Mouse (Mus musculus) gastrocnemius, postnatal 4 days (tissue): ENCODE data around the gene Ivl. TPM values are rescaled to one million over a fixed set of nuclear protein-coding genes. Genes with fewer than 3 reads are reported as not detected.

Experiments
- DNase-seq, 2 experiments: peaks; one replicate each; pipeline ENCODE4 v3.0.0; 2021 to 2022; ENCODE audit warnings: low spot score in 2 of 2, mixed read lengths in 2 of 2
- long read RNA-seq, 2 experiments: library from polyadenylated mRNA; stranded (forward); transcript quantifications; one replicate each; pipeline ENCODE4 v2.0.0; 2021
- total RNA-seq, 2 experiments: library from RNA; stranded (reverse); gene quantifications; 2 replicates each; pipeline ENCODE4 v1.2.3; 2021

Gene Ivl
- not detected for total RNA-seq
- long read RNA-seq, experiment 1, partial matches to known transcripts, result 0 of 2 reads
- long read RNA-seq, experiment 1, other reads (novel, unspliced or antisense), result 1 of 2 reads
- long read RNA-seq, experiment 2, result 0 reads

DNA sequence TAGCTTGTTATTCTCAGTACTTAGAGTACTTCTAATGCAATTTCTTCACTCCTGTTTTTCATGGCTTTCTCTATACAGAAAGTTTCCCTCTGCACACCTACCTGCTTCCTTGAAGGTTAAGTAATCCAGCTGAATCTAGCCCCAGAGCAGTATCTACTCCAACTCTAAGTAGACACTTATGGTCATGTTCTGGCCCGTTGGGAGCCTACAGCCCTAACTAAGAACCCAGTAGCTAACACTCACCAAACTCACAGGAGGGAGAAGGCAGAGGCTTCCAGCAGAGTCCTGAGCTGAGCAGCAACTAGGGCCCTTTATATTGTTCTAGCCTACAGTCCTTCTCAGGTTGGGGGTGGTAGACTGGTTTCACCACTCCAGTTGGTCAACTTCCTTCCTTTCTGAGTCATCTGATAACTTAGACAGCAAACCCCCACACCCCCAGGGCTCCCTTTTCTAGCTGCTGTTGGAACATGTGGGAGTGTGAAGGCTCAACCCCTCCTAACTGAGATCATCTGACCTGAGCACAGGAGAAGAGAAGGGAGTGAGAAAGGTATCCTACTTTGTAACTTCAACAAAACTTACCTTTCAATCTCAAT lies at the start of gene Ivl:
Gene Ivl (minus strand): TSS at position 287 of the 593 bp plus-strand sequence.
- no peak for DNase-seq

GRCm38 (mm10) chr3:92621560-92621959 lies 48.0 kb upstream of the Ivl start, which contains the start of gene Lce6a:
Gene Lce6a (minus strand): TSS chr3:92621660.
- no peak for DNase-seq

GRCm38 (mm10) chr3:92609804-92610203 lies 36.3 kb upstream of the Ivl start:
- DNase-seq, result no peak

DNA sequence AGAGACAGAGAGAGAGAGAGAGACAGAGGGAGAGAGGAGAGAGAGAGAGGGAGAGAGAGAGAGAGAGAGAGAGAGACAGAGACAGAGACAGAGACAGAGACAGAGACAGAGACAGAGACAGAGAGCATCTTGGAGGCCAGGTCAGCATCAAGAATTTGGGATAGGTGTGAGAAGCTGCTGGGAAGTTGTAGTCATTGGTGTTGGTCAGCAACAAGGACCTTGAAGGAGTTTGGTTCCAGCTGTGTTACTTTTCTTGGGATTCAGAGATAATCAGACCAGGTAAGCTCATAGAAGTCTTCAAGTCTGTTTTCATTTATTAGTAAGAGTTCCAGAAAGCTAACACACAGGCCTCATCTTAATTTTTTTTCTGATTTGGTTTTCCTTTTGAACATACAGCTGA lies 33.9 kb upstream of the Ivl start, which contains the start of gene 2210017I01Rik:
Gene 2210017I01Rik (minus strand): TSS at position 101 of the 400 bp plus-strand sequence.
- no peak for DNase-seq

DNA sequence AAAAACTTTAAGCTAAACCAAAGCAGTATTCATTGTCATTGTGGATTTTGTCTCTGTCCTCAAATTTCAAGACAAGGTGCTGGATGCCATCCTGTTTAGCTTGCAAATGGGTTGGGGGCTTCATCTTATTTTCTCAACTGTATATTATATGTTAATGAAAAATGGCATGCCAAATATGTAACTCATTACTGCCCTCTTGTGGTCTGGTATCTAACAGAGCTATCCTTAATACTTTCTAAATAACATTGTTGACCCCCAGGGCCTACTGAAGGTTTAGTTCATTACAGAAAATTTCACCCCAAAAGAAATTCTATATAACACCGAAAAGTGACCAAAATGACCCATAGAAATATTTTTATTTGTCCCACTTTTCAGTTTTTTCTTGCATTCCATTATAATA lies 28.6 kb upstream of the Ivl start:
- no peak for DNase-seq

- no peak for DNase-seq
Observed at GRCm38 (mm10) chr3:92600456-92600855, 26.9 kb upstream of the Ivl start.

GRCm38 (mm10) chr3:92599973-92600372 lies 26.4 kb upstream of the Ivl start:
- no peak for DNase-seq

DNA sequence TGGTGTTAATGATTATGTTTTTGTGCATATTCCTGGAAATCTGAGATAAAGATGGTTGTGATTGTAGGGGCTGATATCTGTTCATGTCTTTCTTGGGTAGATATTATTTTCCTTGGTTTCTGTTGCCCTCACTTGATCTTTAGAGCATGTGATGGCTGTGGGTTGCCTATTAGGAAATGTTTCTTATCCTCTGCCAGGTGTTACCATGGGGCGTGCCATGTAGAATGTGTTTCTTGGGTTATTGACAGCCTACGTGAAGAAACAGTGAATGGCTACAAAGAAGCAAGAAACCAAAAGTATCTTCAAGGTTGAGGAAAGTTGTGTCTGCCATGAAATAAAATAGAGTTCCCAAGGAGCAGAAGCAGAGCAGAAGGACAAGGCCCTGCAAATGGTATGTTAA lies 24.9 kb upstream of the Ivl start:
- DNase-seq, result no peak

GRCm38 (mm10) chr3:92588858-92589257 lies 15.3 kb upstream of the Ivl start, which contains the start of gene Smcp:
Gene Smcp (minus strand): TSS chr3:92588997.
- no peak for DNase-seq

DNA sequence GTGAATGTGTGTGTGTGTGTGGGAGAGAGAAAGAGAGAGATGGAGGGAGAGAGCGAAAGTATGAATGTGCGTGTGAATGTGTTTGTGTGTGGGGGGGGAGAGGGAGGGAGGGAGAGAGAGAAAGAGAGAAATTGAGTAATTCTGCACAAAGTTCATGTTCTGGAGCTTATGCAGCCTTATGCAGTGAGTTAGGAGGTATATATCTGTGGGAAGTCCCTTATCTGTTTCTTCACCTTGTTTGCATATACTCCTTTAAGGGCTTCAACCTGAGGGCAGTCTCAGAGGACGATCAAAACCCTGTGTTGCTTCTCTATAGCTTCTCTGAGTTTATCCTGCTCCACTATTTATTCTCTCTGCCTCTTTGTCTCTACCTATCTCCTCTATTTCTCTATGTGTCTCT lies 13.7 kb upstream of the Ivl start:
- DNase-seq, result no peak

DNA sequence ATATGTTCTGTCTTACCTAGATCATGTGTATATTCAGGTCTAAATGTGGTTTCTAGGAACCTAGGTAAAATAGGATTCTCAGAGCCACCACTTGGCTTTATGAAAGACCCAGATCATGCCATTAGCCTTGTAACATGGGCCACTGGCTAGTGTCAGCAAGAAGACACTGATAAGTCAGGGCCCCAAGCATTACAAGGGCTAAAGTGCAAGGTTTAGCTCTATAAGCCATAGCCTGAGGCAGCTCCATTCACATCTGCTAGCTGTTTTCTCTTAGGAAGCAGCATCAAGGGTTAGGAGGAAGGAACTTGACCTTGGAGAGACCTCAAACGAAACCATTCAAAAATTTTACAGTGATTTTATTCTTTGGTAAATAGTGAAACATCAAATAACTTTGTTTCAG lies 11.5 kb upstream of the Ivl start:
- no peak for DNase-seq

GRCm38 (mm10) chr3:92583164-92583826 lies 9.8 kb upstream of the Ivl start:
- no peak for DNase-seq

DNA sequence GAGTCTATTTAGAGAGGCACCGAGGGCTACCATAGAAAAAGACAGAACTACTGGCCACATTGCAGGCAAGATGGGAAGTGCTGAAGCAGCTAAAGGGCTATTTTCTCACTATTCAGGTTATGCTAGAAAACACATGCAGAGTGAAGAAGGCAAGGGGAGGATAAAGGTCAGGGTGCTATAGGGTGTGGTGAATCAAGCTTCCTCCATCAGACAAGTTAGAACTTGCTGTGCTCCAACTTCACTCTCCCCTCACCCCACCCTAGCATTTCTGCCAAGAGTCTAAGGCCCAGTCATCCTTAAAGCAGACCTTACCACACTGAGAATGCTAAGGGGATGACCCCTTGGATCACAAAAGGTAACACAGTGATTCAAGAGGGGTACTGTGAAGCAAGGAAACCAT lies 6.0 kb upstream of the Ivl start:
- no peak for DNase-seq

DNA sequence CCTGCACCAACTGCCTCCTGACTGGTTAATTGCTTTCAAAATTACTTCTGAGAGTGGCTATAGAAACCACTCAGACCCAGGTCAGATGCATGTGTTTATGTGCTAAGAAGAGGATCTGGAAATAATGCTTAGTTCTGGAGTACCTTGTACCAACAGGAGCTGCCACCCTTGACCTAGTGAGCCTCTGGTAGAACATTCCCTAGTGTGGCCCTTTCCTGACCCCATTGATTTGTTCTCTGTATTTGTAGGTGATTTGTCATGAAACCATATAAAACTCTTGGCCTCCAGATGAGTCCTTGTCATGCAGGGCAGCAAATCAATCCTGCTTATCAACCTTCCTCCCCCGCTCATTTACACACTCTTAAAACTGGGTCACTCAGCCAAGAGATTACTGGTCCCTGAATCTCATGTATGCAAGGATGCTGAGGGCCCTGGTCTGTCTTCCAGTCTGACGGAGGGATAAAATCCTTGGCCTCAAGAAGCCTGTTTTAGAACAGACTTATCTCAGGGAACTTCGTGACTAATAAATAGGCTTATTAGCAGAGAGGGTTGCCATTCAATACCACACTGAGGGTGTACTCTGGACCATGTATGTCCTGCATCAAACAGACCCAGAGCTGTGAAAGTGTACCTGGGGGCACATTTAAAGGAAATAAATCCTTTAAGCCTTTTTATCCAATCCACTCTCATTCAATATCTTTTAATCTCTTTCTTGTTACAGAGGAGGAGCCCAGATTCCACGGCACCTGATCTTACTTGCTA lies 5.3 kb upstream of the Ivl start:
- no peak for DNase-seq

GRCm38 (mm10) chr3:92572514-92573155 lies 900 bp downstream of the Ivl start:
- no peak for DNase-seq

GRCm38 (mm10) chr3:92568752-92569151 lies 4.8 kb downstream of the Ivl start:
- no peak for DNase-seq

- no peak for DNase-seq
Observed at GRCm38 (mm10) chr3:92565418-92565817, 8.1 kb downstream of the Ivl start.

GRCm38 (mm10) chr3:92534411-92534810 lies 39.1 kb downstream of the Ivl start, which contains the start of gene 2310046K23Rik:
Gene 2310046K23Rik (minus strand): TSS chr3:92534511.
- no peak for DNase-seq
